Mouse (Mus musculus) thymus, adult 2 months (tissue): ENCODE results near the gene Babam2. TPM values are rescaled to one million over a fixed set of nuclear protein-coding genes. Genes with fewer than 3 reads are reported as not detected.

Experiments
- DNase-seq: peaks from one replicate; pipeline ENCODE4 v3.0.0; 2021
- H3K27ac ChIP-seq: fragments of 200-500 bp; 2 replicates; pipeline ENCODE4 v1.5.1; 2012; ENCODE audit warnings: low read length, control low read depth; ENCODE audit not compliant: control insufficient read depth, insufficient read depth
- H3K27me3 ChIP-seq: fragments of 200-500 bp; 2 replicates; pipeline ENCODE4 v1.6.1; 2012; ENCODE audit warnings: mild to moderate bottlenecking, low read length, moderate library complexity, mixed read lengths; ENCODE audit not compliant: control insufficient read depth, insufficient read depth
- H3K36me3 ChIP-seq: fragments of 200-500 bp; 2 replicates; pipeline ENCODE4 v1.6.1; 2012; ENCODE audit warnings: mild to moderate bottlenecking, low read length, moderate library complexity; ENCODE audit not compliant: control insufficient read depth, insufficient read depth
- H3K4me1 ChIP-seq: fragments of 200-500 bp; replicated peaks from 2 replicates; pipeline ENCODE4 v1.6.1; 2012; ENCODE audit warnings: low read length; ENCODE audit not compliant: control insufficient read depth, insufficient read depth
- H3K4me3 ChIP-seq: fragments of 200-500 bp; 2 replicates; pipeline ENCODE4 v1.5.1; 2012; ENCODE audit warnings: mild to moderate bottlenecking, low read length, control low read depth, moderate library complexity; ENCODE audit not compliant: control insufficient read depth, insufficient read depth
- CTCF ChIP-seq: fragments of 200-500 bp; IDR thresholded peaks from 2 replicates; pipeline ENCODE4 v1.5.1; 2012; ENCODE audit warnings: mild to moderate bottlenecking, control low read depth, low read length, moderate library complexity, borderline replicate concordance; ENCODE audit not compliant: control insufficient read depth, poor library complexity, insufficient read depth; ENCODE audit errors: extremely low read depth
- POLR2A ChIP-seq: fragments of 200-500 bp; IDR thresholded peaks from 2 replicates; pipeline ENCODE4 v1.6.1; 2012; ENCODE audit warnings: mild to moderate bottlenecking, low read length, control low read depth, moderate library complexity; ENCODE audit not compliant: control insufficient read depth, poor library complexity, insufficient read depth; ENCODE audit errors: extremely low read depth
- WGBS: fragments of 180-500 bp; shearing (Covaris S2); methylation state at CpG from one replicate; pipeline ENCODE4 v1.1.7; 2018; 5-methylcytosine and 5-hydroxymethylcytosine counted together
- polyA plus RNA-seq: library from polyadenylated mRNA; depleted of rRNA; stranded (reverse); fragments of >200 nt; gene quantifications from 2 replicates; pipeline ENCODE4 v1.2.3, GENCODE M21; 2012

Gene Babam2
- polyA plus RNA-seq, 1 experiment, result 16.1 TPM

DNA sequence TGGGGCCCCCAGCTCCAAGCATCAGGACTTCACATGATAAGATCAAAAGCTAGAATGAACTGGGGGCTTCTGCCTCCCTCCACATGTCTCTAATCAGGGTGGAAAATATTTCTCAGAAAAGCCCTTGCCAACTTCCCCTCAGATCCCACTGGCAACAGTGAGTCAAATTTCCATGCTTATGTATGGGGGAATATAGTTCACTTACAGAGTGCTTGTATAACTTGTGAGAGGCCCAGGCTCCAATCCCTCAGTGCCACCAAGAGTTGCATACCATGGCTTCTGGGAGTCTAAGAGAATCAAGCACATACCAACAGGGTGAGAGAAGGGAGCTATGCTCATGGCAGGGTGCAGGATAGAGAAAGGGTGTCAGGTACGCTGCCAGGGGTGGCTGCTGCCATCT is 355.0 kb downstream of the Babam2 start:
- DNase-seq, result no peak
- H3K36me3 ChIP-seq, result no peaks in the 10 kb centered on the region
- no peaks in the 10 kb centered on the region for H3K27me3 ChIP-seq
- H3K4me3 ChIP-seq, result no peak overlapping the region
- TF ChIP-seq POLR2A (no peak), CTCF (no peak)
- H3K27ac ChIP-seq, result no peak overlapping the region
- H3K4me1 ChIP-seq, result no peaks in the 10 kb centered on the region
- WGBS, result 95% methylated on average over 1 of the region's 1 CpGs

DNA sequence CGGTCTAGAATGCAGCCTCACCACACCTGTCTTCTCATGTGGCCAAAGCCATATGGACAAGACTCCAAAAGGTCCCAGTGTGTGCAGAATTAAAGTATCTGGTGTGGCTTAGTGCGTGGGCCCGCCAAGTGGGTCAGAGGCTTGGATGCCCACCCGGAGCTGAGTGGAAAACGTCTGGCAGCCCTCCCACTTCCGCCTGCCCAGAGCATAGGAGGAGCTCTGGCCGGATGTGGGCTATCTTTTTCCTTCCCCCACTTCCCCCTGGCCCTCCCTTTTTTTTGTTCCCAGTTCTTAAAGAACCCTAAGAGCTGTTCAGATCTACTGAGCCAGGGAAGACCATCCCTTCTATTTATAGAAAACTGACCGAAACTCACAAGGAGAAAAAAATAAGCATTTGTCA is 356.0 kb downstream of the Babam2 start:
- H3K36me3 ChIP-seq, result no peaks in the 10 kb centered on the region
- peak; percentile 6 for DNase-seq
- H3K4me3 ChIP-seq, result no peak overlapping the region
- H3K4me1 ChIP-seq, result no peaks in the 10 kb centered on the region
- H3K27ac ChIP-seq, result no peak overlapping the region
- 69% methylated on average over 8 of the region's 8 CpGs for WGBS
- TF ChIP-seq CTCF, result no peak
- TF ChIP-seq POLR2A, result no peak
- no peaks in the 10 kb centered on the region for H3K27me3 ChIP-seq

DNA sequence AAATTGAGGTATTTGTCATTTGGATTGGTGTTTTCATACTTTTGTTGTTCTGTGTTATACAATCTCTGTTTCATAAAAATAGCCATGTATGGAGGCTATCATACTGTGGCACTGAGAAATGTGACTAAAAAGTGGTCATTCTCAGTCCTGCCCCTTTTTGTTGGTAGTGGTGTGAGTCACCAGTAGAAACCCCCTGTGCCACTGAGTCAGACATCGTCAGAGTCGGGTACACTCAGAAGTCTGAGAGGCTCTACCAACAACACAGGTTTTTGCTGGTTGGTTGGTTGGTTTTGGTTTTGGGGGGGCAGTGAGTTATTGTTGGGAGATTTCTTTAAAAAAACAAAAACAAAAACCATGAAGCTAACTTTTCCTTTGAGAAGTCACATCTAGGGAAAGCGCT is 358.2 kb downstream of the Babam2 start:
- H3K27ac ChIP-seq, result no peak overlapping the region
- TF ChIP-seq CTCF, result no peak
- DNase-seq, result no peak
- H3K36me3 ChIP-seq, result no peaks in the 10 kb centered on the region
- no peak overlapping the region for H3K4me3 ChIP-seq
- 94% methylated on average over 3 of the region's 3 CpGs for WGBS
- H3K27me3 ChIP-seq, result no peaks in the 10 kb centered on the region
- H3K4me1 ChIP-seq, result no peaks in the 10 kb centered on the region

- 92% methylated on average over 1 of the region's 1 CpGs for WGBS
- DNase-seq, result no peak
- H3K4me1 ChIP-seq, result no peaks in the 10 kb centered on the region
- H3K27me3 ChIP-seq, result no peaks in the 10 kb centered on the region
- no peak overlapping the region for H3K27ac ChIP-seq
- H3K4me3 ChIP-seq, result no peak overlapping the region
- TF ChIP-seq POLR2A, result no peak
- no peak for TF ChIP-seq CTCF
- H3K36me3 ChIP-seq, result no peaks in the 10 kb centered on the region
Observed at GRCm38 (mm10) chr5:32056126-32056525, 358.6 kb downstream of the Babam2 start.

DNA sequence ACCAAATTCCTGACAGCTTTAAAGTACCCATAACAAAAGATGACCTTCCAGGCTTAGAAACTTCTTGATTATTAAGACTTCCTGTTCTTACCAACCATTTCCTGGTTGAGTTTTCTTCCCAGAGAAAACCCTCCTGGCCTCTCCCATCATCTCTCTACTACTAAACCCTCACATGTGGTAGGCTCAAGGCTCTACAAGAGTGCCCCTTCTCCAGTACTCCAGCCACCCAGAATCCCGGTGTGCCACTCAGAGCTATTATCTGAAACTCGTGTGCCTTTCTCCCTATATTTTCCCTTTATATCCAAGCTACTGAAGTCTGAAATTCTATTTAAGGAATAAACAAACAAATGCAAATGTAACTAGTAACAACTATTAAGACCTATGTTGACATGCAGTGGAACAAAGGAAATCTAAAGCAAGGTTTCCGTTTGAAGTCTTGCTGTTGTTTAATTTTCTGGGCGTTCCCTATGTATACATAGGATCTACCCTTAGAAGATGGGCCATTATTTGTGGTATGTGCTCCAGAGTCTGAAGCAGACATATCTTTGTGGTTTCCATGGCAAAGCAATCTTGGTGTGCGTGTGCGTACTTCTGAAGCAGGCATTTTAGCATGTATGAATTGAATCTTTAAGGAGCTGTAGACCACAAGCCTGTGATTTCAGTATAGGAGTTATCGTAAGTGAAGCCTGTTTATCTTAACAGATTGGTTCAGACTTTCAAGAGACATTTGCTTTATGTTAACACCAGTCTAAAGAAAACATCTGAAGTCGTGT is 361.2 kb downstream of the Babam2 start:
- Histone ChIP-seq H3K27me3 (no peaks in the 10 kb centered on the region), H3K4me1 (no peaks in the 10 kb centered on the region), H3K4me3 (no peak overlapping the region), H3K27ac (no peak overlapping the region), H3K36me3 (no peaks in the 10 kb centered on the region)
- 97% methylated on average over 8 of the region's 8 CpGs for WGBS
- no peak for DNase-seq
- no peak for TF ChIP-seq CTCF
- no peak for TF ChIP-seq POLR2A

GRCm38 (mm10) chr5:32059254-32059796 is 361.8 kb downstream of the Babam2 start:
- WGBS, result 94% methylated on average over 8 of the region's 8 CpGs
- TF ChIP-seq POLR2A, result no peak
- Histone ChIP-seq H3K27ac (no peak overlapping the region), H3K27me3 (no peaks in the 10 kb centered on the region), H3K4me1 (no peaks in the 10 kb centered on the region), H3K4me3 (no peak overlapping the region), H3K36me3 (no peaks in the 10 kb centered on the region)
- no peak for DNase-seq

DNA sequence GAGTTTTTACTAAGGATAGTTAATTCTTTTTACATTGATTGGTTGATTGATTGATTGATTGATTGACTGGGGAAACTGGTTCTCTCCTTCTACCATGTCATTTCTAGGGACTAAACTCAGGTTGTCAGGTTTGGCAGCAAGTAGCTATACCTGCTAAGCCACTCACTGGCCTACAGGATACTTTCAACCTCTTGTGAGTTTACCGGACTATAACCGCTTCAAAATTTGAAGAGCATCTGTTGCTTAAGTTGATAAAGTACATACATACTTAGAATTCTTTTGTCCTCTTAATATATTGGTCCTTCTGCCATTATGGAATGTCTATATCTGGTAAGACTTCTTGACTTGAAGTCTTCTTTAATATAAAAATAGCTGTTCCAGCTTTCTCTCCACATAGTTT is 363.0 kb downstream of the Babam2 start:
- no peak for DNase-seq
- no peaks in the 10 kb centered on the region for H3K4me1 ChIP-seq
- WGBS, result 99% methylated on average over 2 of the region's 2 CpGs
- TF ChIP-seq POLR2A (no peak), CTCF (no peak)
- H3K4me3 ChIP-seq, result no peak overlapping the region
- H3K27me3 ChIP-seq, result no peaks in the 10 kb centered on the region
- H3K36me3 ChIP-seq, result no peaks in the 10 kb centered on the region
- no peak overlapping the region for H3K27ac ChIP-seq
